ENCODE assay signal across 8 mouse cellular contexts in the genomic region with DNA sequence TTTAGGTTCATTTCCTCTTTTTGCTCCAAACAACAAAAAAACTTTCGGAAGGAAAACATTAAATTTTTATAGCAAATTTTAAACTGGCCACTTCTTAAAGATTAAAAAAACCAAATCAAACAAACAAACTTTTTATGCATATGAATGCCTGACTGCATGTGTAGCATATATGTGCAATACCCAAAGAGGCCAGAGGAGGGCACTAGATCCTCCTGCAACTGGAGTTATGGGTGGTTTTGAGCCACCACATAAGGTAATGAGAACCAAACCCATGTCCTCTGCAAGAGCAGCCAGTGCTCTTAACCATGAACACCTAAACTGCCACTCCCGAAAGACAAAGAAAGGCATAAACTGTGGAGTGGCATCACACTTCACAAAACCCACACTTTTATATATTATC. TPM values are rescaled to one million over a fixed set of nuclear protein-coding genes. Genes with fewer than 3 reads are reported as not detected.
DNase-seq lines count a peak whose midpoint lies in the region; ATAC-seq and TF ChIP-seq lines count a peak whose summit lies in the region.

No protein-coding gene starts in this region.

- peak; percentile 42 for TF ChIP-seq CTCF in cerebellum, adult 2 months (IDR thresholded peaks at IDR 0.05; ENCODE audit: borderline replicate concordance, insufficient read depth, low read depth, low read length)
- TF ChIP-seq CTCF in Patski (IDR thresholded peaks at IDR 0.05): peak; percentile 73

- no peak overlapping the region for H3K4me3 ChIP-seq in cerebellum, adult 2 months (replicated peaks; ENCODE audit: insufficient read depth, low read depth, low read length)
- no peak overlapping the region for H3K4me3 ChIP-seq in liver, embryonic 13.5 days (replicated peaks)

- peaks cover 3% of the 10 kb centered on the region; the same call in 1 of the 2 replicates for H3K4me1 ChIP-seq in cerebellum, adult 2 months (ENCODE audit: control insufficient read depth, insufficient read depth, low read length)
- peaks cover 72% of the 10 kb centered on the region for H3K4me1 ChIP-seq in liver, embryonic 13.5 days (replicated peaks)

- TF ChIP-seq POLR2A in cerebellum, adult 2 months (IDR thresholded peaks at IDR 0.05; ENCODE audit: borderline replicate concordance, insufficient read depth, low read length): no peak

- CTCF ChIA-PET in Patski (lab: Charles Lee): no interaction called here

- POLR2A ChIA-PET in Patski (lab: Charles Lee): no interaction called here

- no peak overlapping the region for H3K4me2 ChIP-seq in liver, embryonic 13.5 days

- ATAC-seq in Patski: no peak
- no peak for ATAC-seq in liver, embryonic 13.5 days (ENCODE audit: low read depth)

- in situ Hi-C loops in Patski (cut with MboI; ENCODE audit: low pct_unique_long_range_greater_than_20kb): no loop called here

- peaks cover 31% of the 10 kb centered on the region for H3K36me3 ChIP-seq in liver, embryonic 13.5 days

- 98% methylated on average over 2 of the region's 2 CpGs for WGBS in cerebellum, adult 2 months
- 86% methylated on average over 2 of the region's 2 CpGs for WGBS in liver, embryonic 13.5 days (ENCODE audit: insufficient replicate concordance)

- no peaks in the 10 kb centered on the region for H3K9me3 ChIP-seq in liver, embryonic 13.5 days (replicated peaks)

- DNase-seq in cerebellum, adult 2 months: no peak
- no peak for DNase-seq in cerebellum, adult 9-10 months
- DNase-seq in layer of hippocampus, postnatal 10 days (ENCODE audit: low spot score in 2 of 2): peak; percentile 23 to 25
- DNase-seq in layer of hippocampus, adult 9-11 months: no peak
- no peak for DNase-seq in Patski (ENCODE audit: low read depth, low spot score)
- DNase-seq in liver, embryonic 13.5 days: peak; percentile 27
- peak; percentile 50 for DNase-seq in thymus, postnatal 25 days
- DNase-seq in frontal cortex, postnatal 10 days (ENCODE audit: low spot score in 2 of 2): no peak

- no peak overlapping the region for H3K27ac ChIP-seq in cerebellum, adult 2 months (ENCODE audit: insufficient read depth, low read length)
- no peak overlapping the region for H3K27ac ChIP-seq in liver, embryonic 13.5 days

- no peaks in the 10 kb centered on the region for H3K27me3 ChIP-seq in cerebellum, adult 2 months (ENCODE audit: control insufficient read depth, insufficient read depth, low read length)
- H3K27me3 ChIP-seq in Patski: no peaks in the 10 kb centered on the region
- no peaks in the 10 kb centered on the region for H3K27me3 ChIP-seq in liver, embryonic 13.5 days

- H3K9ac ChIP-seq in liver, embryonic 13.5 days: no peak overlapping the region

RNA-seq across cellular contexts. Expression of a gene that starts 4.5 kb away (rescaled TPM):
- polyA plus RNA-seq in cerebellum, adult 2 months (2012; rRNA removed): 164 and 185 TPM in 2 replicates
- total RNA-seq in layer of hippocampus, postnatal 10 days (2021): 100 to 1,000 TPM; 133 to 144 TPM
- 127 TPM for polyA plus RNA-seq in Patski (2021)
- polyA plus RNA-seq in liver, embryonic 13.5 days (2015; fragmentation: Nextera tagmentation; extraction: Ambion mirVana): 96.7 and 108 TPM in 2 replicates

RNA-seq across cellular contexts. Expression of a gene that starts 41.4 kb away (rescaled TPM):
- polyA plus RNA-seq in cerebellum, adult 2 months (2012; rRNA removed): not detected in 2 replicates
- total RNA-seq in layer of hippocampus, postnatal 10 days (2021): not detected
- polyA plus RNA-seq in Patski (2021): not detected
- 23.6 and 25.4 TPM in 2 replicates for polyA plus RNA-seq in liver, embryonic 13.5 days (2015; fragmentation: Nextera tagmentation; extraction: Ambion mirVana)

RNA-seq across cellular contexts. Expression of a gene that starts 55.5 kb away (rescaled TPM):
- polyA plus RNA-seq in cerebellum, adult 2 months (2012; rRNA removed): 46.2 and 50.1 TPM in 2 replicates
- 10 to 100 TPM; 63.9 to 72.2 TPM for total RNA-seq in layer of hippocampus, postnatal 10 days (2021)
- 81.5 TPM for polyA plus RNA-seq in Patski (2021)
- polyA plus RNA-seq in liver, embryonic 13.5 days (2015; fragmentation: Nextera tagmentation; extraction: Ambion mirVana): 64.3 and 69.3 TPM in 2 replicates

Comparison
In these comparisons a context has a peak if more than half of its experiments do, and no peak if none do; other contexts are left out.
1. DNase-seq: peak in layer of hippocampus, postnatal 10 days (2 of 2), liver, embryonic 13.5 days (single experiment) and thymus, postnatal 25 days (single experiment); none in cerebellum, adult 2 months (0 of 2), cerebellum, adult 9-10 months (single experiment), layer of hippocampus, adult 9-11 months (single experiment), Patski (single experiment) and frontal cortex, postnatal 10 days (0 of 2).
2. RNA of a gene that starts 41.4 kb away (polyA plus RNA-seq): 23.6 to 25.4 TPM in liver, embryonic 13.5 days; not detected in Patski (single experiment) and not detected in cerebellum, adult 2 months; every median in the first group is over 10 times any median in the second.